Mouse (Mus musculus): ENCODE results near the gene Dbx1.

The Dbx1 gene

DNA sequence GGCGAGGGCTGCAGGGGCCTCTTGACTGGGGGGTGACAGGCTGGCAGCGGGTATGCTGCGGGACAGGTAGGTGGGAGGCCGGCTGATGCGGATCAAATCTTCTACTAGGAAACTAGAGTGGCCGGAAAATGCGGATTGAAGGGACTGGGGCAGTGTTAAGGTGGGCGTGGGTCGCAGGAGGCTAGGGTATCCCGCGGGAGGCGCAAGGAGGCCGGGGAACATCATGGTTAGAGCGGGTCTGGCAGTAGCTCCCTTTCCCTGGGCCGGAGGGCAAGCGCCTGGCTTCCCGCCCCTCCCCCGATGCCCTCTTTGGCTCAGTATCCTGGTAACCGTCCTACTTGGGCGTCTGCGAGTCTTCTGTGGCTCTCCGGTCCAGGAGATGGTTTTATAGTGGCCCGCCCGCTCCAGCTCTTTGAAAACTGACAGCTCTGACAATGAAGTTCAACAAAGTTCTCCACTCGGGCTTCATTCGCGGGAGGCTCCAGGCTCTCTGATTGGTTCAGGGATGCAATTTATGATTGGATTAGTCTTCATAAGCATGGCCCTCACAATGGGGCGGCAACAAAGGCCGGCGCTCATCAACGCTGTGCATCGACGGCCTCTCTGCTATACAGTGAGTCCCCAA lies at the start of gene Dbx1:
Gene Dbx1 (minus strand): TSS at position 359 of the 625 bp plus-strand sequence.
- no peak for DNase-seq (ENCODE audit: low spot score)

DNA sequence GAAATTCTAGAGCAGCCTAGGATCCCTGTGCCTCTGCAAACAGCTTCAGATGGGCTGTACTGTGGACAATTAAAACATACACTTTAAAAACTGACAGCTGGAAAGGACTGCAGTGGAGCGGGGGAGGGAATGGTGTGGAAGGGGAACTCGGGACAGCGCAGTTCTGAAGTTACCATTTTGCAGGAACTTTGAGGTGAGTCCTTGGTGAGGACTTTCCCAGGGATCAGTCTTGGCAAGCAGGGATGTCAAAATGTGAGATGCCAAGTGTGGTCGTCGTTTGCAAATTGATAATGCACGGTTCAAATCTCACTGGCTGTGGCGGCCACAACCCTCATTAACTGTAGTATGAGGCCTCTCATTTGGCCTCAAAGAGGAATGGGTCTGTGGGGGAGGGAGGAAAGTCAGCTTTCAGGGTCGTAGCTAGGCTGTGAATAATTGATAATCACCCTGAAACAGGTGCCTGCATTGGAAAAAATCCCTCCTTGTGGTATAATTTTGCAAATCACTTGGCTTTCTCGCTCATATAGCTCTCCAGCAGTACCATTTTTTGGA lies 42.3 kb upstream of the Dbx1 start:
- no peak for DNase-seq (ENCODE audit: low spot score)

DNA sequence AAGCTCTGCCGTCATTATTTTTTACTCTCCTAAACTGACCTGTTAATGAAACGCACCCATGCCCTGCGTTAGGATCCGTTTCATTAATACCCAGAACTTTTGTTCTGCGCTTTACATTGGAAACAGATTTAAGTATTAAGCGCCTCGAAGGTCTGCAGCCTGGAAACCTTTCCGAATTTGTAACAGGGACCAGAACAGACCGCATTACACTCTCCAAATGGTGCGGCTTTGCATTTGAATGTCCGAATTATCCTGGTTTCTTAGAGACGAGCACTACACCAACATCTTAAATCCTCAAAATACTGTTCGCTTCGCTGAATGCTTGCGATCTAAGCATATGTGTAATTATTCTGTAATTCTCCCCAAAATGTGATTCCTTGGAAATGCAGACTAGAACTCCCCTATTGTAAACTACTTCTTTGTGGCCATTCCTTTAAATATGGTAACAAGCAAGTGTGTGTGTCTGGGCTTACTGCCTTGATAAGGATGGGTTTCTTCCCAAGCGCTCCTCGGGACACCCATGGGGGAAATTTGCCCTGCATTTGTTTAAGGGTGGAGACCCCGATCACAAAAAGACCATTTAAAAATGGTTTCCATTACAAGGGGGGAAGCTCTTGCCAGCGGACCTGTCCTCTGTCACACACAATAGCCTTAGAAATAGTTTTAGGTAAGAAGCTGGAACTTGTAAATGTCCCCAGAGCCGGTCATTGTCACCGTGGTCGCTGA lies 41.6 kb upstream of the Dbx1 start:
- no peak for DNase-seq (ENCODE audit: low spot score)

DNA sequence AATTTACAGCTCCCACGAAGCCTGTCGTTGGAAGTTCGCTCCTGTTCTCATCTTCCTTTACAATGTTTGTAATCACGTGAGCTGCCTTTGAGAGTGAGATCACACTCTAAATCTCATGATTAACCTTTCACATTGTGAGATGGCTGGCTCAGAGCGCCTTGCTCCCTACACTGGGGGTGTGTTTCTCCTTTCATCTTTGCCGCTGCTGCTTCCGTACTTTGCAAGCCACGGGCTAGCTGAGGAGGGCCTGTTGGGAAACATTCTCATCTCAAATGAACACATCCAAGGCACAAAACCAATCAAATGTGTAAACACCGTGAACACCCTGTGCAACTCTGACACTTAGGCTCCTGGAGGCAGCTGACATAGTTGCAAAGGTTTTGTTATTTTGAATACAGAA lies 40.5 kb upstream of the Dbx1 start:
- no peak for DNase-seq (ENCODE audit: low spot score)

DNA sequence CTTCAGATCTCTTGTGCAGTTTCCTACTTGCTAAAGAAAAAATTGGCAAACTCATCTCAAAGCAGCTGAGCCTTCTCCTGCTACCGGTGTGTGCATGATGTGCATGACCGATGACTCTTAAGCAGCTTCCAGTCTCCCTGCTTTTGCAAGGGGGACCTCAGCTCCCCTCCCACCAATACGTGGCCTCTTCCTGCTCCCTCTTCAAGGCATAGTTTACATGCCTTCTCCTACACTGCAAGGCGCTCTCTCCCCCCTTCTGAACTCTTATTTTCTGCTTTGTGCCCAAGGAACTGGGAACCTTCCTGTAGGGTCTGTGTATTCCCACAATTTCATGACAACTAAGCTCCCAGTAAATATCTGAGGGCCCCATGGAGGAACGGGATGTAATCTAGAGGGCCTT lies 40.0 kb upstream of the Dbx1 start:
- DNase-seq (ENCODE audit: low spot score): no peak

DNA sequence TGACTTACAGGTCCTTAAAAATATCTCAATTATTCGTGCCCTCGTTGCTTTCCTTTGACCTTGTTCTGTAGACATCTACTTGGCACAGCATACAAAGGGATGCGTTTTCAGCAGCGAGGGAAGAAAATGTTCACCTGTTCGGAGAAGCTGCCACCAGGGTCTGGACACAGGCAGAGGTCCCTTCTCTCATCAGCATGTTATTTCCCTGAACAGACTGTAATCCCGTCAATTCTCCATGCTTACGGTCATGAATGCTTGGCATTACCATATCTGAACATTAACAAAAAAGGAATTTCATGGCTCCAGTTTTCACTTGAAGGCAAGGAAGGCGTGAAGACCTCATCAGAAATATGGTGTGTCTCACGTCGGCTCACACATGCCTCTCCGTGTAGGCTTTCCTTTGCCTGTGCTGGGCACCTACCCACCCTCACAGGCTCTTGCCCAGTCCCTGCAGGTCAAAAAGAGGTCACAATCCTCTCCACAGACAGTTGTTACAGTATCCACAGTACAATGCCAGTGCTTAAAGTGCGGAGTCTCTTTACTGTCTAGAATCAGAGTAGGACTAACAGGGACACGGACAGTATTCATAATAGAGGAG lies 31.7 kb upstream of the Dbx1 start:
- no peak for DNase-seq (ENCODE audit: low spot score)

DNA sequence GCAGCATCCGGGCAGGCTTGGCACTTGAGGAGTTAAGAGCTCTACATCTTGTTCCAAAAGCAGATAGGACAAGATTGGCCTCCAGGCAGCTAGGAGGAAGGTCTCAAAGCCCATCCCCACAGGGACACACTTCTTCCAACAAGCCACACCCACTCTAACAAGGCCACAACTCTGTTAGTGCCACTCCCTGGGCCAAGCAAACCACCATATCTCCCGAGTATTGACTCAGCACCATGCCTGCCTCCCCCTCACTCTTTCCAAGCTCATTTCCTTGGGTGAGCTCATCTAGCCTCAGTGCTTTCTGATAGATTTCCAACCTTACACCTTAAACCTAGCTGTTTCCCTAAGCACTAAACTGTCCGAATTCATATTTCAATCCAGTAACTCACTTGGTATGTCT lies 26.9 kb upstream of the Dbx1 start:
- no peak for DNase-seq (ENCODE audit: low spot score)

DNA sequence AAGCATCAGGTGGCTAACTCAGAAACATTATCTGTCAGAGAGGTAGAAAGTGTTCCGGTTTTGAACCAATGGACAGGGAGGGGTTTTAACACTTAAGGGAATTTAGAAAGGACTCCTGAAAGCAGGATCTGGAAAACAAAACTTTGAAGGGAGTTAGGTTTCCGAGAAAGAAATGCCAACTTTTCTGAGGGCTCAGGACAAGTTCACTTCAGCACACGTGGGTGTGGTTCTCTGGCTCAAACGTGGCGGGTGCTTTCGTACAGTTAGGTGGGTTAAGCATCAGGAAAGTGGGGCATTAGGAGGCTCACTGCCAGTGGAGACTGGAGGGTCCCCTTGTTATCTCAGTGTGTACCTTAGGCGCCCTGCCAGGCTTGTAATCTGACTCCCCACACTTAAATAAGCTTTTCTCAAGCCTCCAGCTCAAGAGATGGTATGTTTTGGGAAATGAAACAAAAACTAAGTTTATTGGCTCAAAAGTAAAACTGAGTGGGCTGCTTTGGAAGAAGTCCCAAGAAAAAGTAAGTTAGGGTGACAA lies 25.9 kb upstream of the Dbx1 start:
- no peak for DNase-seq (ENCODE audit: low spot score)

DNA sequence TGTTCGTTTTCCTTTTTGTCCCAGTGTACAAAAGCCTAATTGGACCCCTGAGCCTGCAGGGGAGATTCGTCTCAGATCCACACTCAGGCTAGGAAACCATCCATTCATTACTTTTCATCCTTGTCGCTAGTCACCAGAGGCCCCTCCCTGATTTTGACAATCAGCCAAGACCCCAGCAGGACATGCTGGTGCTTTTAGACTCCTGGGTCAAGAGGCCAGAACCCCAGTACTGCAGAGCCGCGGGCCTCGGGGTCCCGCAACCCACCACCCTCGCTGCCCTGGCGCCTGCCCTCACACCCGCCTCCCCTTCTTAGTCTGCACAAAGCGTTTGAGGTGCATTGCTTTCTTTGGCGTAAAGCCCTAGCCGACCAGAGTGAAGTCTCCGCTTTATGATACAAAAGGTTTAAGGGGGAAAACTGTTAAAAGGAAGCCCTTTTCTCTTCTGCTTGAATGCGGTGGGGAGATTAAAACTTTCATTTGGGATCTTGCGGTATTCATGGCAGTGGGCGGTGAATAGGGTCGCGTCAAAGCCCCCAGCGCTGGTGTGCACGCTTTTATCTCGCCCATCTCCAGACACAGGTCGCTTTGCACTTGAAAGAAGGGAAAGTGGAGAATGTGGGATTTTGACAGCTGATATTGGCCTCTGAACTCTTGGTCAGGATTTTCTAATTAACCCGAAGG lies 25.3 kb upstream of the Dbx1 start:
- DNase-seq (ENCODE audit: low spot score): no peak

DNA sequence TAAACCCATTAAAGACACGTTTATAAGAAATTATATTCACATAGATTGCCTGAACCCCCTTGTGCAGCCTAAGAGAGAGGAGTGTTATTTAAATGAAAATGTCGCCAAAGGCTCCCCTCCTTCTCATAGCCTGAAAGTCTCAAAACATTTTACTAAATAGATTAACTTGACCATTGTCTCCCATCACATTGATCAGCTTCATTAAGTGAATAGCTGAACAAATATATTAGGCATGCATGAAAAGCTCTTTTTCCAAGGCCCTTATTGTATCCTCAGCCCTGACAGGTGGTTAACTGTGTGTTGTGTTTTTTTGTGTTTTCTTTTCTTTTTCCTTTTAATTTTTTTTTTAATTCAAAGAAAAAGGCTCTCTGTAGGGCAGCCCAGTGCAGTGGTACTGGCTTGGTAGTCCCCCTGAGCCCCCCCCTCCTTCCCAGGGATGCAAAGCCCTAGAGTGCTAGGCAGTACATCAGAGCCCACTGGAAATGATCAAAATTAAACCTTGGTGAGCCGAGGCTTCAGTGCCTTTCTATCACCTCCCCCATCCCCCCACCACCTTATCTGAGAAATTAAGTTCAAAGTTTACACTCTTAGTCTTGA lies 4.2 kb upstream of the Dbx1 start:
- DNase-seq (ENCODE audit: low spot score): no peak

DNA sequence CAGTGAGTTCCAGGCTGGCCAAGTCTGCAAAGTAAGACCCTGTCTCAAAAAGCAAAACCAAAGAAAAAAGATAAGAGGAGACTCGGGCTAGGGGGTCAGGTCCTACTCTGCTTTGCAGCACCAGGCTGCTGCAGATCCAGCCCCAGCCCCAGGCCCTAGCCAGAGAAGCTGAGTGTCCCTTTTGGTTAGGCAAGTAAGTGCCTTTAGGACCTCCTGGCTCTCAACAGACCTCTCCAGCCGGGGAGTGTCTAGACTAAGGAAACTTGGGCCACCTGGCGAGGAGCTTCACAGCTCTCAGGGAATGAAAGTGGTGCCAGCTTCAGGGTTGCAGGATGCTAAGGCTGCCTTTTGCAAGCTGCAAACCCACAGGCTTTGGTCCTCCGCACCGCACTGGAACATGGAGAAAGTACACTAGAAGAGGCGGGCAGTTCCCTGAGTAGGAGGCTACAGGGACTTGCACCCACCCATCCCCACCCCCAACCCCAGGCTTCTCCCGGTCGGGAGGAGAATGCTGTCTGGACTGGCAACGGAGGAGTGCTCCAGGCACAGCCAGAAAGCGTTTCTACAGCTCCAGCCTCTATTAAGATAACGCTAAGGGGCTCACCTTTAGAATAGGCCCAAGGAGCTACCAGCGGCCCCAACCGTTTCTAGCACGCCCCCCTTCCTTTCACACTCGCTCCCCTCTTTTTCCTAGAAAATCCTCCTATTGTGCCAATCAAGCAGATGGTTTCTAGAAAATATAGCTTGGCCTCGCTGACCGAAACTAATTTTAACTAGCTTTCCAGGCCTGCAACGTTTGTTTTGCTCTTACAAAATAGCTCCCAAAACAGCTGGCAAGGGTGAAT lies 3.4 kb upstream of the Dbx1 start:
- DNase-seq (ENCODE audit: low spot score): no peak

DNA sequence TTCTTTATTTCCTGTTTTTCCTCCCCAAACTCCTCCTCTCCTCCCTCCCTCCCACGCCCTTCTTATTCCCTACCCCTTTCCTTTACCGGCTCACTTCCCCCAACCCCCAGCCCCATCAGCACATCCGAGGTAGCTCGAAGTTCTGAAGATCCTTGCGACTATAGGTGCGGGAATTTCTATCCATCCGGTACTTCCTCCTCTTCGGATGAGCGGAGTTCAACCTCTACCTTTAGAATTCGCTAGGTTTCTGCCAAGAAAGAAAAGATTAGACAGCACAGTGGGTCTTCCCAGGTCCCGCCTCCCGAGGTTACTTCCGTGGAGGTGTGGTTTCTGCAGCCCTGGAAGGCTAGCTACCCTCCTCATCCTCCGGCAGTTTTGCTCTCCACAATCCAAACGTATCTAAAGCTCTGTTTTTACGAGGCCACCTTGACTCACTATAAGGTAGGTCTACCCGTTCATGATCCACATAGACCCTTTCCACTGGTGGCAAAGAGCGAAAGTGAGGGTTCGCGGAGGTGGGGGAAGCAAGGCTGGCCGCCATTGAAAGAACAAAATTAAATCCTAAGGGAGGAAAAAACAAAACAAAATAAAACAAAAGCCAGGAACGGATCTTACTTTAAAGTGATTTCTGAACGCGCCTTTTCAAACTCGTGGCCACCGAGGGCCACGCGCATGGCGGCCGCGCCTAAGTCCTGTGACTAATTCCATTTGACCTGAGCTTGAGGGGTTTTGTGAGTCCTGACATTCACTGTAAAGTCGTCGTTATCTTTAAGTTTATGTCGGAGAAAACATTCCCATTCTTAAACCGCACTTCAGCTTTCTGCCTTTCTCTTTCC lies 2.5 kb upstream of the Dbx1 start:
- DNase-seq (ENCODE audit: low spot score): no peak

DNA sequence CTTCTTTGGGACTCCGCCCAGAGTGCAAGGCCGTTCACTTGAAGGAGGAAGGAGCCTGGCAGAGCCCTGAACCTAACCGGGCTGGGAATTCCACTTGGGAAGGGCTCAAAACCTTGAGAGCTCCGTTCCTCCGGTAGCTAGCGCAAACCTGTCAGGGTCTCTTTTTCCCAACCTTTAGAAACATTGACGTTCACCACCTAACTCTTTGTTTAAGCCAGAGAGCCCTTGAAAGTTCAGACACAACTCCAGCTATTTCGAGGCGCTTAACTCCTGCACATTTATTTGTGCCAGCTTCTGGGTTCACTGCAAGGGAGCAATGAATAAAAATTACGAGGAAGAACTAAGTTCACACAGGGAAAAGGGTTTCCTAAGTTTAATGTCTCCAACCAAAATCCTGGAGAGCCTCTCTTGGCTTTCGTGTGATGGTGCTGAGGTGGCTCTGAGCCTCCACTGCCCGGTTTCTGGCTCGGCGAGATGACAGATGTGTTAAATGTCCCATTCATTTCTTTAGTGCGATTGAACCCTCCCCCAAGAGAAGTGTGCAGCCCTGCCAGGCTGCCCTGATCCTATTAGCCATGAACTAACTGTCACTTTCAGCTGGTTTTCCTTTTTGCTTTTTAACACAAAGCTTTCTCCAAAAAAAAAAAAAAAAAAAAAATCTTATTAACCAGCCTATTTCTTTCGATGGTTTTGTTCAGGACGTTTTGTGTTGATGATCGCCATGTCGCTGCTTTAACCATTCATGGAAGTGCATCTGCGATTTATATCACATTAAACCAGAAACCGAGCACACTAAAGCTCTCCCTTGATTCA lies 1.4 kb upstream of the Dbx1 start:
- DNase-seq (ENCODE audit: low spot score): no peak

DNA sequence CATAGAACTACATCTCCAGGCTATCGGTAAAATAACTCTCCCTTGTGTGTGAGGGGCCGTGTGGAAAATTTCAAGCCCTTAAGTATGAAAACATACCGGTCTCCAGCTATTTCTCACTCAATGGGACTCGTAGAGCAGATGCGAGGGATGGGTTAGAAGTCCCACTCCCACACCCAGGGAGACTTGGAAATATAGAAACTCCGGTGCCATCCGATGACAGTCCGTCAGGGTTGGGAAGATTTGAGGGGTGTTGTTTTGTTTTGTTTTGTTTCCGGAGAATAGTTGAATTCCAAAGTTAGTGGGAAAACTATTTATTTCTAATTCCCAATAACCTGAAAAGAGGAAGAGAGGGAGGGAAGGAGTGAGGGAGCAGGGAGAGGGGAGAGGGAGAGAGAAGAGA lies 632 bp upstream of the Dbx1 start:
- no peak for DNase-seq (ENCODE audit: low spot score)

DNA sequence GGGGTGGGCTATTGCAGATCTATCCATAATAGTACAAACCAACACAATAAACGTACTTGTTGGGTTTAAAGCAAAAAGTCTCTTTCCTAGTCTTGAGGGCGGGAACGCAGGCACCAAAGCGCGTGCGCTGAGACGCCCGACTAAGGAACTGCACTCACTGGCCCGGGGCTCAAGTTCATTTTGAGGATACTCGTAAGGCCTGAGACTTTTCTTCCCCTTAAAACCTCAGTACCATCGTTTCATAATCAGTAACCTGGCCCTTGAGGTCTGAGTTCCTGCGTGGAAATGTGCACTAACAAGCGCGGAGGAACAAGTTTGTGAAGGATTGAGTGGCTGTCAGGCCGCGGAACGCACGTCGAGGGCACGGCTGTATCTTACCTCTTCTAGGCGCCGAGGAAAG lies 678 bp downstream of the Dbx1 start:
- no peak for DNase-seq (ENCODE audit: low spot score)

DNA sequence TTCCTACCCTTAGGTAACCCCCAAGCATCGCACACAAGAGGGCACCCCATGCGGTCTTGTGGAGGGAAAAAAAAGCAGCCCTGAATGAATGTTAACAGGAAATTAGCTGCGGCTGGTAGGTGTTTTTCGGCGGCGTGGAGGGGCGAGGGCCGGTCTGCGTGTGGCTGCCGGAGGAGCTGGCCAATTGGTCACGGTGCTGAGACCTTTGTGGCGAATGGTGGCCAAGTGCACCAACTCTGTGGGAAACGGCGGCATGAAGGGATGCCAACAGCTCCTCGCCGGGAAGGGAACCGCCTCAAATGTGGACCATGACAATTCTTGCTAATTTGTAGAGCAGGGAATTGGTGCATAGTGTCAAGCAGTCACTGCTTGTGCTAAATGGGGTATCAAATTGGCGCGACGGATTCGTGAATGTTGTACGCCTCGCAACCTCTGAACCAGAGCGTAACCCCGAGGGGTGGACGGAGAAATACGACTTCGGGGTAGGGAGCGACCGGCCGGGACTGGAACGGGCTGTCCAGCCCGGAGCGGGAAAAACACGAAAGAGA lies 1.5 kb downstream of the Dbx1 start:
- no peak for DNase-seq (ENCODE audit: low spot score)

DNA sequence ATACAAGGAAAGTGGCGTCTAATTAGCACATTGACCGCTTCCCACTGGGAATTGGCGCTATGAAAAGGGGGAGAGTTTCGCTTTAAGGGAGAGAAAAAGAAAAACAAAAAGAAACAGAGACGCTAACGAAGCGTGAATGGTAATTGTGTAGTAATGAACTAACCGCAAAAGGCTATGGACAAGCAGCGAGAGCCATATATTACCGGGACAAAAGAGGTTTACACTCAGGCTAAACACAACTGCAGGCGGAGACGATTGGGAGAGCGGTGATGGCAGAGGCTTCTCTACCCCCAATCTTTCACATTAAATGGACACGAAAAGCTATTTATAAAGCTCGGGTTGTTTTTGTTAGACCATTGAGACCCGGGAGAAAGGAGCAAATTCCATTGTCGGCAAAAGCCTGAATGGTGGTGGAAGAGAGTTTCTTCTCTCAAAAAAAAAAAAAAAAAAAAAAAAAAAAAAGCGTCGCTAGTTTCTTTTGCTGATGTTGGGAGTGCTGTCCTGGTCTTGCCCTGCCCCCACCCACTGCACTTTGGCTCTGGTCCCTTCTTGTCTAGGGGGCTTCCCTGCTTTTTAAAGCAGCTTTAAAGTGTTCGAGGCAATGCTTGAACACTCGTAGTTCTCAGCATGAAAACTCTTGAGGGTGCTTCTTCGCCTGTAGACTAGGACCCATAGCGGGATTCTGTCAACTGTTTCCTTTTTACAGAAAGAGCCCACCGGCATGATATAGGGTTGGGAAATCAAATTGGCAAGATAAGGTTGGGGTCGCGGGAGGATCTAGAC lies 2.2 kb downstream of the Dbx1 start:
- DNase-seq (ENCODE audit: low spot score): no peak

DNA sequence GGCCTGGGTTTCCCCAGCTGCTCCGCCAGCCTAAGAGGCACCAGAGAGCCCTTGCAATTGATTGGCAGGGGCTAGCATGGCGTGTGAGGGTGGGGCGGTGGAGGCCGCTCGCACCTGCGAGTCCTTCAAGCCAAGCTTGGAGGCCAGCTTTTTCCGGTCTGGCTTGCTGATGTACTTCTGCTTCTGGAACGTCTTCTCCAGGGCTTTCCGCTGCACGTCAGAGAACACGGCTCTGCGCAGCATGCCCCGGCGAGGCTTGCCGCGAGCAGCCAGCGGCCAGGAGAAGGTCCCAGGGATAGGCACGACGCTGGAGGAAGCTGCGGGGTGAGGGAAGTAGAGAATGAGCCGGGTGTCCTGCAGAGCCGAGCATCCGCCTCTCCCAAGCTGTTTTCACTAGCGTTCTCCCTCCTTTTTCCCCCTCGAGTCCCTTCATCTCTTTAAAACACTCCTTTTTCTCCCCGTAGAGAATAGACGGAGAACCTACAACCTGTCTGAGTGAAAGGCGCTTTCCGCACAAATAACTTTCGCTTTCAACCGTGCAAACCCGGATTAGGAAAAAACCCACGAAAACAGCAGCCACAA lies 3.2 kb downstream of the Dbx1 start:
- DNase-seq (ENCODE audit: low spot score): peak; percentile 18
